ENCODE assay signal across 8 mouse cellular contexts in genomic region chr4:45530662-45531542, GRCm38 (mm10). TPM values are rescaled to one million over a fixed set of nuclear protein-coding genes. Genes with fewer than 3 reads are reported as not detected.
DNase-seq lines count a peak whose midpoint lies in the region; ATAC-seq lines count a peak whose summit lies in the region.

No protein-coding gene starts in this region.

- peak overlapping the region; percentile 83 for H3K9ac ChIP-seq in embryonic facial prominence, embryonic 11.5 days (replicated peaks; ENCODE audit: low read length)
- H3K9ac ChIP-seq in midbrain, embryonic 11.5 days (ENCODE audit: low read length): peak overlapping the region; percentile 67

- peak overlapping the region; percentile 99 for H3K4me2 ChIP-seq in embryonic facial prominence, embryonic 11.5 days (ENCODE audit: low read depth, low read length)
- peak overlapping the region; percentile 96 for H3K4me2 ChIP-seq in midbrain, embryonic 11.5 days

- peak overlapping the region; percentile 88 for H3K27ac ChIP-seq in embryonic facial prominence, embryonic 11.5 days (replicated peaks; ENCODE audit: low read depth, low read length)
- H3K27ac ChIP-seq in midbrain, embryonic 11.5 days (ENCODE audit: low read depth, low read length): peak overlapping the region; percentile 74

- peak overlapping the region; percentile 58 for H3K4me3 ChIP-seq in embryonic facial prominence, embryonic 11.5 days (ENCODE audit: low read depth, low read length)
- H3K4me3 ChIP-seq in midbrain, embryonic 11.5 days (ENCODE audit: low read depth, low read length): peak overlapping the region; percentile 59

- peak; percentile 91 for ATAC-seq in embryonic facial prominence, embryonic 11.5 days (replicated peaks; ENCODE audit: insufficient number of reproducible peaks, low FRiP score, low TSS enrichment, low read depth)
- ATAC-seq in midbrain, embryonic 11.5 days (ENCODE audit: low FRiP score): peak; percentile 93

- no peaks in the 10 kb centered on the region for H3K9me3 ChIP-seq in embryonic facial prominence, embryonic 11.5 days (replicated peaks; ENCODE audit: control insufficient read depth, low read length)
- no peaks in the 10 kb centered on the region for H3K9me3 ChIP-seq in midbrain, embryonic 11.5 days (ENCODE audit: control insufficient read depth, low read length)

- H3K27me3 ChIP-seq in embryonic facial prominence, embryonic 11.5 days (ENCODE audit: control insufficient read depth, insufficient read depth, low read length): no peaks in the 10 kb centered on the region
- H3K27me3 ChIP-seq in midbrain, embryonic 11.5 days (ENCODE audit: control insufficient read depth, insufficient read depth, low read length): peaks cover 19% of the 10 kb centered on the region

- WGBS in embryonic facial prominence, embryonic 11.5 days: under 1% methylated on average over 57 of the region's 68 CpGs
- under 1% methylated on average over 49 of the region's 68 CpGs for WGBS in midbrain, embryonic 11.5 days

- H3K36me3 ChIP-seq in embryonic facial prominence, embryonic 11.5 days (replicated peaks; ENCODE audit: control insufficient read depth, insufficient read depth, low read depth, low read length): no peaks in the 10 kb centered on the region
- H3K36me3 ChIP-seq in midbrain, embryonic 11.5 days (ENCODE audit: control insufficient read depth, insufficient read depth, low read length): no peaks in the 10 kb centered on the region

- peak; percentile 98 for DNase-seq in adrenal gland, postnatal 25 days
- DNase-seq in embryonic facial prominence, embryonic 11.5 days (ENCODE audit: low spot score): peak; percentile 96
- peak; percentile 99 for DNase-seq in heart, adult 11 months
- DNase-seq in kidney, adult 11 months: peak; percentile 97
- peak; percentile 94 for DNase-seq in left cerebral cortex, postnatal 4 days
- DNase-seq in midbrain, embryonic 11.5 days (ENCODE audit: low spot score, missing footprints): peak; percentile 100
- DNase-seq in right cerebral cortex, postnatal 4 days: peak; percentile 92
- peak; percentile 98 for DNase-seq in yolk sac, embryonic 10.5 days (ENCODE audit: low spot score)

- intact Hi-C loops in left cerebral cortex, postnatal 4 days (cut with DNase I): loop anchor here (5.0 kb wide), 1 partner anchor 236 kb away; no protein-coding TSS in a partner anchor

- H3K4me1 ChIP-seq in embryonic facial prominence, embryonic 11.5 days (ENCODE audit: control insufficient read depth, insufficient read depth, low read length): peaks cover 11% of the 10 kb centered on the region
- H3K4me1 ChIP-seq in midbrain, embryonic 11.5 days (ENCODE audit: control insufficient read depth, insufficient read depth, low read length): peaks cover 15% of the 10 kb centered on the region

RNA-seq across cellular contexts. Expression of gene Shb, which starts 1.4 kb away (rescaled TPM):
- total RNA-seq in adrenal gland, postnatal 25 days (2021): 88.4 and 94.4 TPM in 2 replicates
- polyA plus RNA-seq in embryonic facial prominence, embryonic 11.5 days (2014; fragmentation: Nextera tagmentation; extraction: Ambion mirVana): 5.8 and 7.5 TPM in 2 replicates
- 10 to 100 TPM; 23.0 to 25.6 TPM for total RNA-seq in left cerebral cortex, postnatal 4 days (2021)
- 2.7 and 2.8 TPM in 2 replicates for polyA plus RNA-seq in midbrain, embryonic 11.5 days (2014; fragmentation: Nextera tagmentation; extraction: Ambion mirVana)

Comparison
In these comparisons a context has a peak if more than half of its experiments do, and no peak if none do; other contexts are left out.
1. Peak in every context shown above with its lines: DNase-seq, ATAC-seq, H3K4me3 ChIP-seq and H3K27ac ChIP-seq.